Mouse (Mus musculus): ENCODE data around the gene Oaf. TPM values are rescaled to one million over a fixed set of nuclear protein-coding genes. Genes with fewer than 3 reads are reported as not detected.

Gene Oaf
- polyA plus RNA-seq, 1 experiment from 2014 or later = 59.3 TPM

DNA sequence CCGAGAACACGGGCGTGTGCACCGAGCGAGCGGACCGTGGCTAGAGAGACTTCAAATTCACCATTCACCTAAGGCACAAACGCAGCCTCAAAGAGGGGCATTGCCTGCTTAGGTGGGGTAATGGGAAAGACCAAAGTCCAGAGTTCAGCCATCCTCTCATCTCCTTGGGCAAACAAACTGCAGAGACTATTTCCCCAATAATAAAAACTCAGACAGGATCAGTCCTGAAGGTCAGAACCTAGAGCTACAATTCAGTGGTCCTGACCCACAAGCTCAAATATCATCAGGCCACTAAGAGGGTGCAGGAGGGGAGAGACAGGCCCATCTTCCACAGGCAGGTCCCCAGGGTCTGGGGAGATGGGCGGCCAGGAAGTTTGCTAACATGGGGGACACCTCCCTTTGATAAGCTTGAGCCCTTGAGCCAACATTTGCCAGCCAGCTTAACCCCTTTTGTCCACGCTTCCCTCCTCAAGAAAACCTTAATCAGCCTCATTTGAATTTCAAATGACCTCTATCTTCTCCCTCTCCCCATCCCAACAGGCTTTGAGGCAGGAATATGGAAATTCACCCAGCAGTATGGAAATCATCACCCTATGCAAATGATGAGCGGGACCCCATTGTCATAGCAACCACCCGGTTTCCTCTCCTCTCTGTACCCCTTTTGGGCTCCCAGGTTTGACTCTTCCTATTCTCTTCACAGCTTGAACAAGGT lies 51.2 kb downstream of the Oaf start:
- Histone ChIP-seq H3K27me3 (ENCODE audit: insufficient read depth, low read length) (no peaks in the 10 kb centered on the region), H3K4me3 (ENCODE audit: low read depth, low read length) (no peak overlapping the region), H3K4me1 (ENCODE audit: insufficient read depth) (no peaks in the 10 kb centered on the region), H3K27ac (ENCODE audit: low read depth) (no peak overlapping the region), H3K4me2 (ENCODE audit: low read depth, low read length) (no peak overlapping the region), H3K9me3 (ENCODE audit: low read length) (no peaks in the 10 kb centered on the region), H3K9ac (replicated peaks) (no peak overlapping the region), H3K36me3 (replicated peaks; ENCODE audit: insufficient read depth, low read length) (no peaks in the 10 kb centered on the region)
- ATAC-seq (no peak), DNase-seq (no peak)
- WGBS (ENCODE audit: insufficient replicate concordance) = 64% methylated on average over 12 of the region's 12 CpGs
- no peak for TF ChIP-seq EP300 (IDR thresholded peaks at IDR 0.05; ENCODE audit: low read depth)
- TF ChIP-seq CTCF (IDR thresholded peaks at IDR 0.05; ENCODE audit: low read depth) = no peak

DNA sequence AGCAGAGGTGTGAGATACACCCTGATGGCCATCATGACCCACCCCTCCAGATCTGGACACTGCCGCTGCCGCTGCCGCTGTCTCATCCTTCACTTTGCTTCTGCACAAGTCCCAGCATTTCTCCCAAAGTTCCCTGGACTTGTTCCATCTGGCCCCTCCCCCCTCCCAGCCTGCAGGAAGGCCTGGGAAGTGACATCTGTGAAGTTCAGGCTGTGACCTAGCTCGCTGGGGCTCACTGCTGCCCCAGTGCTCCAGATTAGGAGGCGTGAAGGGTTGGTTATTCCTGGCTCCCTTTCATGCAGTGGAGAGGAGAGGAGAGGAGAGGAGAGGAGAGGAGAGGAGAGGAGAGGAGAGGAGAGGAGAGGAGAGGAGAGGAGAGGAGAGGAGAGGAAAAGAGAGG lies 60.1 kb downstream of the Oaf start:
- WGBS (ENCODE audit: insufficient replicate concordance) = 68% methylated on average over 5 of the region's 5 CpGs
- DNase-seq = peak; percentile 24
- H3K27me3 ChIP-seq (ENCODE audit: insufficient read depth, low read length) = no peaks in the 10 kb centered on the region

GRCm38 (mm10) chr9:43178172-43178571 lies 61.5 kb downstream of the Oaf start:
- ATAC-seq = no peak
- no peaks in the 10 kb centered on the region for H3K27me3 ChIP-seq (ENCODE audit: insufficient read depth, low read length)
- H3K27ac ChIP-seq (ENCODE audit: low read depth) = no peak overlapping the region
- H3K4me2 ChIP-seq (ENCODE audit: low read depth, low read length) = no peak overlapping the region
- WGBS (ENCODE audit: insufficient replicate concordance) = 63% methylated on average over 7 of the region's 7 CpGs
- H3K4me1 ChIP-seq (ENCODE audit: insufficient read depth) = no peaks in the 10 kb centered on the region
- no peaks in the 10 kb centered on the region for H3K36me3 ChIP-seq (replicated peaks; ENCODE audit: insufficient read depth, low read length)
- no peak overlapping the region for H3K9ac ChIP-seq (replicated peaks)
- TF ChIP-seq EP300 (IDR thresholded peaks at IDR 0.05; ENCODE audit: low read depth) (no peak), CTCF (IDR thresholded peaks at IDR 0.05; ENCODE audit: low read depth) (peak; percentile 32; the same call in 1 of the 2 replicates)
- H3K4me3 ChIP-seq (ENCODE audit: low read depth, low read length) = no peak overlapping the region
- no peak for DNase-seq
- H3K9me3 ChIP-seq (ENCODE audit: low read length) = no peaks in the 10 kb centered on the region

More for the DNA sequence above, 60.1 kb downstream of the Oaf start:
- no peak overlapping the region for H3K9ac ChIP-seq (replicated peaks)
- H3K27ac ChIP-seq (ENCODE audit: low read depth) = no peak overlapping the region
- H3K4me2 ChIP-seq (ENCODE audit: low read depth, low read length) = no peak overlapping the region
- TF ChIP-seq EP300 (IDR thresholded peaks at IDR 0.05; ENCODE audit: low read depth) (no peak), CTCF (IDR thresholded peaks at IDR 0.05; ENCODE audit: low read depth) (no peak)
- H3K36me3 ChIP-seq (replicated peaks; ENCODE audit: insufficient read depth, low read length) = no peaks in the 10 kb centered on the region
- H3K9me3 ChIP-seq (ENCODE audit: low read length) = no peaks in the 10 kb centered on the region
- no peak overlapping the region for H3K4me3 ChIP-seq (ENCODE audit: low read depth, low read length)
- no peaks in the 10 kb centered on the region for H3K4me1 ChIP-seq (ENCODE audit: insufficient read depth)
- no peak for ATAC-seq

Other genes starting within 250 kb of the Oaf start
- gene Arhgef12, start 132.7 kb downstream of the Oaf start, polyA plus RNA-seq (2015; fragmentation: Nextera tagmentation; extraction: Ambion mirVana) = 4.3 and 4.8 TPM in 2 replicates
- gene Tmem136, start 123.3 kb downstream of the Oaf start, polyA plus RNA-seq (2015; fragmentation: Nextera tagmentation; extraction: Ambion mirVana) = 0.44 and 0.92 TPM in 2 replicates
- gene Pou2f3, start 29.5 kb downstream of the Oaf start, polyA plus RNA-seq (2015; fragmentation: Nextera tagmentation; extraction: Ambion mirVana) = 0.05 TPM in 1 of 2 replicates, not detected in the other
- gene Trim29, start 70.9 kb upstream of the Oaf start, polyA plus RNA-seq (2015; fragmentation: Nextera tagmentation; extraction: Ambion mirVana) = 0.04 TPM in 1 of 2 replicates, not detected in the other